Mouse (Mus musculus) right cerebral cortex, postnatal 25 days (tissue): ENCODE measurements around the gene Dnah12.
"Not testable (repeated sequence)": the region's sequence is repeated elsewhere in the genome, so short reads cannot be mapped to it uniquely, and the experiment has no call there.

Source experiments
- DNase-seq: peaks from one replicate; pipeline ENCODE4 v3.0.0; 2022

Dnah12 gene

GRCm38 (mm10) chr14:26894392-26894791 lies 201.3 kb downstream of the Dnah12 start, which contains the start of gene Asb14:
Gene Asb14 (plus strand): TSS chr14:26894557.
- DNase-seq: no peak

- DNase-seq: no peak
Measured at GRCm38 (mm10) chr14:26899490-26899889, 206.4 kb downstream of the Dnah12 start.

GRCm38 (mm10) chr14:26900893-26901292 lies 207.8 kb downstream of the Dnah12 start:
- DNase-seq: peak; percentile 34

- no peak for DNase-seq
Measured at GRCm38 (mm10) chr14:26907401-26907800, 214.3 kb downstream of the Dnah12 start.

GRCm38 (mm10) chr14:26910461-26910860 lies 217.4 kb downstream of the Dnah12 start:
- DNase-seq: not testable (repeated sequence)

GRCm38 (mm10) chr14:26911201-26911600 lies 218.1 kb downstream of the Dnah12 start:
- no peak for DNase-seq

GRCm38 (mm10) chr14:26911826-26912225 lies 218.8 kb downstream of the Dnah12 start:
- DNase-seq: no peak

- peak; percentile 36 for DNase-seq
Measured at GRCm38 (mm10) chr14:26913681-26914268, 220.7 kb downstream of the Dnah12 start.

GRCm38 (mm10) chr14:26919310-26919709 lies 226.2 kb downstream of the Dnah12 start:
- no peak for DNase-seq

GRCm38 (mm10) chr14:26923702-26924421 lies 230.8 kb downstream of the Dnah12 start:
- DNase-seq: no peak

GRCm38 (mm10) chr14:26934891-26935290 lies 241.8 kb downstream of the Dnah12 start:
- DNase-seq: no peak

- DNase-seq: no peak
Measured at GRCm38 (mm10) chr14:26935558-26935957, 242.5 kb downstream of the Dnah12 start.
